Mouse (Mus musculus): Measurements from ENCODE around the gene Hdgfl3. TPM values are rescaled to one million over a fixed set of nuclear protein-coding genes. Genes with fewer than 3 reads are reported as not detected.
"Not testable (repeated sequence)": the region's sequence is repeated elsewhere in the genome, so short reads cannot be mapped to it uniquely, and the experiment has no call there.

The Hdgfl3 gene
- polyA plus RNA-seq, 1 experiment from 2014 or later = 84.3 TPM

DNA sequence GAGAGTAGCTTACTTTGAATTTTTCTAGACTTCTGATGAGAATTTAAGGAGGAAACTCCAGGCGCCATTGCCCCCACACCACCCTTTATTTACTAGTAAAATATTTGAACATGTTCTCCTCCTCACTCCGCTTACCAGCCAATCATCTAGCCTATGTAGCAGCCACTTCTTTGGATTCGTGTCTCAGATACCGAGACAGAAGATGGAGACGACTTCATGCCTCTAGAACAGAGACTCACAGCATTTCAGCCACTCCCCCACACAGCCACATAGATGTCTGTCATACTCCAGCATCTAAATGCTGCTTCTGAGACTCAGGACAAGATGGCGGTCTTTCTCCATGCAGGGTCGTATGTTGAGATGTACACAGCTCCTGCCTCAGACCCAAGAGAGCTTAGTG, 92.1 kb downstream of the Hdgfl3 start:
- no peaks in the 10 kb centered on the region for H3K4me1 ChIP-seq (replicated peaks; ENCODE audit: control insufficient read depth, insufficient read depth, low read length)
- no peak overlapping the region for H3K9ac ChIP-seq
- no peaks in the 10 kb centered on the region for H3K9me3 ChIP-seq (ENCODE audit: control insufficient read depth, low read length)
- no peak for ATAC-seq (ENCODE audit: low FRiP score)
- no peak overlapping the region for H3K27ac ChIP-seq
- H3K4me2 ChIP-seq (replicated peaks) = no peak overlapping the region
- H3K27me3 ChIP-seq (ENCODE audit: control insufficient read depth, insufficient read depth, low read length) = no peaks in the 10 kb centered on the region
- H3K36me3 ChIP-seq (replicated peaks; ENCODE audit: control insufficient read depth, insufficient read depth) = no peaks in the 10 kb centered on the region
- H3K4me3 ChIP-seq (replicated peaks; ENCODE audit: low read length) = no peak overlapping the region
- 93% methylated on average over 7 of the region's 7 CpGs for WGBS
- no peak for DNase-seq (ENCODE audit: low spot score)

DNA sequence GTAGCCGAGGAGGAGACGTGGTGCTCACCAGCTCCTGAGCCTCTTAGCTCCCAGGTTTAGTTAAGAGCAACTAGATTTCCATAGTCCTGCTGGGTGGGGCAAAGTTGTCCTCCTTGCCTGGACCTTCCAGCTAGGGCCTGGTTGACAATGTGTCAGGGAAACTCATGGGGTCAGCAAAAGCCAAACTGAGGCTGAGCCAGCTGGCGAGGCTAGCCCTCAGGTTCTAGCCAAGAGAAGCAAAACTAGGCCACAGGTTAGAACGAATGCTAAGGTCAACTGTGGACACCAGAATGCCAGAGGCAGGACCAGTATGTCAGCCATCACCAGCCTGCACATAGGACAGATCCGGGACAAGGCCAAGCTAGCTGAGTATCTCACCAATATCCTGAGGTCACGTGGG, 92.8 kb downstream of the Hdgfl3 start:
- Histone ChIP-seq H3K4me3 (replicated peaks; ENCODE audit: low read length) (no peak overlapping the region), H3K36me3 (replicated peaks; ENCODE audit: control insufficient read depth, insufficient read depth) (no peaks in the 10 kb centered on the region), H3K9me3 (ENCODE audit: control insufficient read depth, low read length) (no peaks in the 10 kb centered on the region), H3K4me1 (replicated peaks; ENCODE audit: control insufficient read depth, insufficient read depth, low read length) (no peaks in the 10 kb centered on the region), H3K4me2 (replicated peaks) (no peak overlapping the region), H3K27ac (no peak overlapping the region), H3K27me3 (ENCODE audit: control insufficient read depth, insufficient read depth, low read length) (no peaks in the 10 kb centered on the region), H3K9ac (no peak overlapping the region)
- ATAC-seq (ENCODE audit: low FRiP score) = no peak
- no peak for DNase-seq (ENCODE audit: low spot score)
- 90% methylated on average over 6 of the region's 6 CpGs for WGBS

DNA sequence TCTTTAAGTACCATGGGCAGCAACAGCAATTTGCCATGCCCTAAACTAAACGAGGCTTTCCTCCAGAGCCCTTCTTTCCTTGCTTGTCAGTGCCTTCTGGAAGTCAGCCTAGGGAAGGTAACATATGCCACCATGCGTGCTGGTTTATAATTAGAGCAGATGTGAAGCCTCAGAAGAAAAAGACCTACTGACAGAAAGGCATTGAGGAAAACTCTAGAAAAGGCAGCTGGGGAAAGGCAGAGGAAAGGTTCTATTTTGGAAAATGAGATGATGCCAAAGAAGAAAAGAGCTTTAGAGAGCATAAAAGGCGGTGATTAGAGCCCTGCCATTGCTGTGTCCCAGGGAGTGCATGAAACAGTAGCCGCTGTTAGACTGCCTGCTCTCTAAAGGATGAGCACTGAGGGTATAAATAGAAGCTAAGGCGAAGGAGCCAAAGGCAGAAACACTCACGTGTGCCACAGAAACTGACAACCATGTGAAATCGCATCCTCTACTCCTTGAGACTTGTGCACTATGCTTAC, 93.6 kb downstream of the Hdgfl3 start:
- ATAC-seq (ENCODE audit: low FRiP score) = no peak
- Histone ChIP-seq H3K4me1 (replicated peaks; ENCODE audit: control insufficient read depth, insufficient read depth, low read length) (no peaks in the 10 kb centered on the region), H3K9ac (no peak overlapping the region), H3K36me3 (replicated peaks; ENCODE audit: control insufficient read depth, insufficient read depth) (no peaks in the 10 kb centered on the region), H3K9me3 (ENCODE audit: control insufficient read depth, low read length) (no peaks in the 10 kb centered on the region), H3K4me2 (replicated peaks) (no peak overlapping the region), H3K4me3 (replicated peaks; ENCODE audit: low read length) (no peak overlapping the region), H3K27me3 (ENCODE audit: control insufficient read depth, insufficient read depth, low read length) (no peaks in the 10 kb centered on the region), H3K27ac (no peak overlapping the region)
- no peak for DNase-seq (ENCODE audit: low spot score)
- WGBS = 65% methylated on average over 7 of the region's 7 CpGs

DNA sequence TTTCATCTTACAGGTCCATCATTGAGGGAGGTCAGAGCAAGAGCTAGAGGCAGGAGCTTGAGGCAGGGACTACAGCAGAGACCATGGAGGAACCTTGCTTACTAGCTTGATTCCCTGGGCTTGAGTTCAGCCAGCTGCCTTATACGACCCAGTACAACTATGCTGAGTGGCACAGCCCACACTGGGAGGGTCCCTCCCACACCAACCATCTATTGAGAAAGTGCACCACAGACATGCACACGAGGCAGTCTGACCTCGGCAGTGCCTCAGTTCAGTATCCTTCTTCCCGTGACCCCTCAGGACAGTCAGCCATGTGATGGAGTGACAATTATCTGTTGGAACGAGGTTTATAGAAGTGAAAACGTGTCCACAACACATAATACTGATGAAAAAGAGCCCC, 94.5 kb downstream of the Hdgfl3 start:
- 68% methylated on average over 6 of the region's 6 CpGs for WGBS
- Histone ChIP-seq H3K36me3 (replicated peaks; ENCODE audit: control insufficient read depth, insufficient read depth) (no peaks in the 10 kb centered on the region), H3K27ac (no peak overlapping the region), H3K9me3 (ENCODE audit: control insufficient read depth, low read length) (no peaks in the 10 kb centered on the region), H3K4me3 (replicated peaks; ENCODE audit: low read length) (no peak overlapping the region), H3K4me2 (replicated peaks) (no peak overlapping the region), H3K27me3 (ENCODE audit: control insufficient read depth, insufficient read depth, low read length) (no peaks in the 10 kb centered on the region), H3K9ac (no peak overlapping the region), H3K4me1 (replicated peaks; ENCODE audit: control insufficient read depth, insufficient read depth, low read length) (no peaks in the 10 kb centered on the region)
- ATAC-seq (ENCODE audit: low FRiP score) = no peak
- DNase-seq (ENCODE audit: low spot score) = no peak

DNA sequence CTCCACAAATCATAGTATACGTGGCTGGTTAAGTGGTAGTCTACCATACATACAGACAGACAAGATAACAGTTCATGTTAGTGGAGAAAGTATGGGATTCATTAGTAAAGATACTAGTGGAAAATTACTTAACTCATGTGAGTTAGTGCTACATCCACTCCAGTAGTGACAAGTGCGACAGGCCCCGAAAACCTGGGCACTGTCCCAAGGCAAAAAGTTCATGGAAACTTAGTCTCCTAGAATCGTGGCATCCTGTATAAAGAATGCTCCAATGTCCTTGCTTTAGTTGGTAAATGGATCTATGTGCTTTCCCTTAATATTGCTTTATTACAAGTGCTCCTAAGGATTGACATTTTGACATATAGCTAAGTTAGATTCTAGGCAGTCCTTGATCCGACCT, 96.5 kb downstream of the Hdgfl3 start:
- H3K36me3 ChIP-seq (replicated peaks; ENCODE audit: control insufficient read depth, insufficient read depth); H3K27ac ChIP-seq; DNase-seq (ENCODE audit: low spot score); H3K4me3 ChIP-seq (replicated peaks; ENCODE audit: low read length); H3K9me3 ChIP-seq (ENCODE audit: control insufficient read depth, low read length); H3K4me1 ChIP-seq (replicated peaks; ENCODE audit: control insufficient read depth, insufficient read depth, low read length); H3K27me3 ChIP-seq (ENCODE audit: control insufficient read depth, insufficient read depth, low read length); ATAC-seq (ENCODE audit: low FRiP score); H3K4me2 ChIP-seq (replicated peaks); H3K9ac ChIP-seq: not testable (repeated sequence)
- WGBS = 89% methylated on average over 5 of the region's 5 CpGs

DNA sequence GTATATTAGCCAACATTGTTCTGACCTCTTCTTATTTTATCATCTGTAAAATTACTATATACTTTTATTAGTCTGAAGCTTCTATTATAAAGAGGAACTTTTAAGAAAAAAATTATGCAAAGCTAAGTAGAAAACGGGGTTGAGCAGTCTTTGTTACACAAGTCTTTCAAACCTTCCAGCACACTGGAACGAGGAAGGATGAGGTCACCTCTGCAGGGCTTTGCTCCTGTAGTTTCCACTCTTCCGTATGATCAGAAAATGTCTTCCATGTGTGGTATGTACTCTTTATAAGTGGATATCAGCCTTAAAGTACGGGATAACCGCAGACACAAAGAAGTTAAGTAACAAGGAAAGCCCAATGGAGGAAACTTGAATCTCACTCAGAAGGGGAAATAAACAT, 98.8 kb downstream of the Hdgfl3 start:
- H3K4me1 ChIP-seq (replicated peaks; ENCODE audit: control insufficient read depth, insufficient read depth, low read length) = no peaks in the 10 kb centered on the region
- DNase-seq (ENCODE audit: low spot score) (no peak), ATAC-seq (ENCODE audit: low FRiP score) (no peak)
- H3K9me3 ChIP-seq (ENCODE audit: control insufficient read depth, low read length) = no peaks in the 10 kb centered on the region
- H3K4me2 ChIP-seq (replicated peaks) = no peak overlapping the region
- H3K36me3 ChIP-seq (replicated peaks; ENCODE audit: control insufficient read depth, insufficient read depth) = no peaks in the 10 kb centered on the region
- no peaks in the 10 kb centered on the region for H3K27me3 ChIP-seq (ENCODE audit: control insufficient read depth, insufficient read depth, low read length)
- no peak overlapping the region for H3K27ac ChIP-seq
- no peak overlapping the region for H3K9ac ChIP-seq
- no peak overlapping the region for H3K4me3 ChIP-seq (replicated peaks; ENCODE audit: low read length)
- 92% methylated on average over 5 of the region's 5 CpGs for WGBS

DNA sequence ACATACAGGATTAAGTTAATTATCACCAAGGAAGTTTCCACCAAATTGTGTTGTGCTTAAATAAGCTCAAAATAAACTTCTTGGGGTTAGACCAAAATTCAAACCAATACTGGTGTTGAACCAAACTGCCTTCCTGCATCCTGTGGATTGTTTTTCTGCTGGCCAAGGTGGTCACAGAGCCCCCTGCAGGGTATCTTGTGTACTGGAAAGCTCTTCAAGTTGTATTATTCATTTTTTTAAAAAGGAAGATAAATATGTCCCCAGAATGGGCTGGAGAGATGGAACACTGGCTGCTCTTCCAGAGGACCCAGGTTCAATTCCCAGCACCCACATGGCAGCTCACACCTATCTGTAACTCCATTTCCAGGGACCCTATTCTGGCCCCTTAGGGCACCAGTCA, 99.4 kb downstream of the Hdgfl3 start:
- Histone ChIP-seq H3K9me3 (ENCODE audit: control insufficient read depth, low read length) (no peaks in the 10 kb centered on the region), H3K4me1 (replicated peaks; ENCODE audit: control insufficient read depth, insufficient read depth, low read length) (0 out of 2 replicates have a peak, but pooled peaks cover 2% of the 10 kb centered on the region), H3K4me3 (replicated peaks; ENCODE audit: low read length) (no peak overlapping the region), H3K9ac (no peak overlapping the region), H3K27ac (no peak overlapping the region), H3K27me3 (ENCODE audit: control insufficient read depth, insufficient read depth, low read length) (no peaks in the 10 kb centered on the region), H3K36me3 (replicated peaks; ENCODE audit: control insufficient read depth, insufficient read depth) (no peaks in the 10 kb centered on the region), H3K4me2 (replicated peaks) (no peak overlapping the region)
- no peak for DNase-seq (ENCODE audit: low spot score)
- ATAC-seq (ENCODE audit: low FRiP score) = no peak

Other genes with a start within 250 kb of the Hdgfl3 start
- 25.7 and 27.8 TPM in 2 replicates for gene Homer2, start 226.9 kb downstream of the Hdgfl3 start, polyA plus RNA-seq (2014; fragmentation: Nextera tagmentation; extraction: Ambion mirVana)
- gene Ramac, start 171.5 kb downstream of the Hdgfl3 start, polyA plus RNA-seq (2014; fragmentation: Nextera tagmentation; extraction: Ambion mirVana) = 127 and 137 TPM in 2 replicates
- gene 3110040N11Rik, start 145.0 kb downstream of the Hdgfl3 start, polyA plus RNA-seq (2014; fragmentation: Nextera tagmentation; extraction: Ambion mirVana) = 43.3 and 45.5 TPM in 2 replicates
- gene Btbd1, start 105.0 kb downstream of the Hdgfl3 start, polyA plus RNA-seq (2014; fragmentation: Nextera tagmentation; extraction: Ambion mirVana) = 132 and 145 TPM in 2 replicates
- gene Gm10160, start 78.7 kb downstream of the Hdgfl3 start, polyA plus RNA-seq (2014; fragmentation: Nextera tagmentation; extraction: Ambion mirVana) = not detected in 2 replicates
- 14.7 and 15.0 TPM in 2 replicates for gene Tm6sf1, start 75.5 kb downstream of the Hdgfl3 start, polyA plus RNA-seq (2014; fragmentation: Nextera tagmentation; extraction: Ambion mirVana)
- gene Bnc1, start 57.8 kb upstream of the Hdgfl3 start, polyA plus RNA-seq (2014; fragmentation: Nextera tagmentation; extraction: Ambion mirVana) = 0.20 and 0.25 TPM in 2 replicates
- gene Sh3gl3, start 239.4 kb upstream of the Hdgfl3 start, polyA plus RNA-seq (2014; fragmentation: Nextera tagmentation; extraction: Ambion mirVana) = 72.2 and 77.9 TPM in 2 replicates